Mouse (Mus musculus) myocyte (in vitro differentiated cells): ENCODE data around the gene Psmc3ip. TPM values are rescaled to one million over a fixed set of nuclear protein-coding genes. Genes with fewer than 3 reads are reported as not detected.
A peak's percentile ranks its signal among the peaks of the same experiment; 100 is the strongest.

Experiments
- H3K27me3 ChIP-seq: one replicate; pipeline ENCODE4 v1.6.1; 2011; ENCODE audit not compliant: control insufficient read depth, insufficient read depth, insufficient read length
- H3K36me3 ChIP-seq: one replicate; pipeline ENCODE4 v1.6.1; 2011; ENCODE audit not compliant: control insufficient read depth, insufficient read depth
- H3K4me2 ChIP-seq: one replicate; pipeline ENCODE4 v1.6.1; 2011; ENCODE audit warnings: low read depth, control low read depth
- H3K4me3 ChIP-seq: one replicate; pipeline ENCODE4 v1.5.1; 2011; ENCODE audit warnings: mild to moderate bottlenecking, control low read depth, moderate library complexity
- H3K79me2 ChIP-seq: one replicate; pipeline ENCODE4 v1.6.1; 2011; ENCODE audit not compliant: control insufficient read depth, insufficient read depth
- H3ac ChIP-seq: one replicate; pipeline ENCODE4 v1.6.1; 2011; ENCODE audit not compliant: control insufficient read depth, insufficient read length
- CEBPB ChIP-seq: IDR thresholded peaks from 2 replicates; pipeline ENCODE4 v1.6.1; 2011; ENCODE audit warnings: mild to moderate bottlenecking, moderate library complexity; ENCODE audit not compliant: poor library complexity, insufficient read depth, severe bottlenecking
- E2F4 ChIP-seq: IDR thresholded peaks from one replicate; pipeline ENCODE4 v1.6.1; 2011; ENCODE audit warnings: mild to moderate bottlenecking, control low read depth, moderate library complexity; ENCODE audit not compliant: insufficient read depth
- MAX ChIP-seq: IDR thresholded peaks from one replicate; pipeline ENCODE4 v1.6.1; 2011; ENCODE audit warnings: low read depth, mild to moderate bottlenecking, control low read depth
- MYOD1 ChIP-seq, 3 experiments: IDR thresholded peaks; one replicate each; pipeline ENCODE4 v1.6.1; 2011; ENCODE audit warnings: control low read depth in 2 of 3, low read depth in 2 of 3, mild to moderate bottlenecking in 2 of 3, moderate library complexity in 1 of 3; ENCODE audit not compliant: insufficient read length in 2 of 3, control insufficient read depth in 1 of 3
- MYOG ChIP-seq, 3 experiments: IDR thresholded peaks; one replicate each; pipeline ENCODE4 v1.6.1; 2011; ENCODE audit warnings: control low read depth in 2 of 3, low read depth in 2 of 3, mild to moderate bottlenecking in 2 of 3; ENCODE audit not compliant: insufficient read length in 2 of 3, control insufficient read depth in 1 of 3, insufficient read depth in 1 of 3
- POLR2A ChIP-seq: IDR thresholded peaks from one replicate; pipeline ENCODE4 v1.6.1; 2011; ENCODE audit warnings: low read depth, mild to moderate bottlenecking, control low read depth, moderate library complexity; ENCODE audit not compliant: insufficient read length
- POLR2AphosphoS2 ChIP-seq: IDR thresholded peaks from one replicate; pipeline ENCODE4 v1.6.1; 2011; ENCODE audit warnings: low read depth, control low read depth; ENCODE audit not compliant: insufficient read length
- REST ChIP-seq: IDR thresholded peaks from one replicate; pipeline ENCODE4 v1.6.1; 2011; ENCODE audit warnings: mild to moderate bottlenecking, control low read depth, moderate library complexity; ENCODE audit not compliant: insufficient read depth, insufficient read length
- SRF ChIP-seq: IDR thresholded peaks from one replicate; pipeline ENCODE4 v1.6.1; 2011; ENCODE audit warnings: low read depth; ENCODE audit not compliant: control insufficient read depth, insufficient read length
- TCF12 ChIP-seq: IDR thresholded peaks from one replicate; pipeline ENCODE4 v1.6.1; 2011; ENCODE audit warnings: mild to moderate bottlenecking, control low read depth; ENCODE audit not compliant: poor library complexity, insufficient read depth, severe bottlenecking
- TCF3 ChIP-seq: IDR thresholded peaks from one replicate; pipeline ENCODE4 v1.6.1; 2011; ENCODE audit warnings: low read depth, control low read depth; ENCODE audit not compliant: insufficient read length
- USF1 ChIP-seq: IDR thresholded peaks from one replicate; pipeline ENCODE4 v1.6.1; 2011; ENCODE audit warnings: low read depth, mild to moderate bottlenecking, control low read depth, moderate library complexity
- polyA plus RNA-seq: library from polyadenylated mRNA; unstranded; fragments of >200 nt; fragmentation: generic; extraction: Trizol; gene quantifications from one replicate; pipeline ENCODE4 v1.2.1, GENCODE M21; 2012; ENCODE audit warnings: missing spikeins

Gene Psmc3ip
- polyA plus RNA-seq, 1 experiment: 7.1 TPM

DNA sequence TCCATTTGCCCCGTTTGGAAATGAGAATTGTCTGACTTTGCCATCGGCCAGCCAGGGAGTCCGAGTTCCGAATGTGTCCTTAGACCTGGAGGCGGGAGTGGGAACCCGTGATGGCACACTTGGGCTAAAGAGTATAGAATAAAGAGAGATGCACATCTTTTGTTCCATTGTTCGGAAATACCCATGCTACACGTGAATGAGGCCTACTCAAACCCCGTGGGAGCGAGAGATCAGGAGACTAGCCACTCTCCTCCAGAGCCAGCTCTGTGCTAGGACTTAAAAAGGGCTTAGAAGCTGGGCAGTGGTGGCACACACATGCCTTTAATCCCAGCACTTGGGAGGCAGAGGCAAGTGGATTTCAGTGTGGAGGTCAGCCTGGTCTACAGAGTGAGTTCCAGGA, 35.8 kb downstream of the Psmc3ip start:
- no peak for TF ChIP-seq MYOD1 (IDR thresholded peaks at IDR 0.05; ENCODE audit: control insufficient read depth in 1 of 3, insufficient read length in 2 of 3, low read depth in 2 of 3)
- TF ChIP-seq POLR2A: no peak
- no peak for TF ChIP-seq TCF12
- TF ChIP-seq TCF3: no peak
- TF ChIP-seq USF1: no peak
- TF ChIP-seq CEBPB: no peak
- no peak for TF ChIP-seq MYOG (IDR thresholded peaks at IDR 0.05; ENCODE audit: control insufficient read depth in 1 of 3, insufficient read depth in 1 of 3, insufficient read length in 2 of 3, low read depth in 2 of 3)
- no peak for TF ChIP-seq REST
- Histone ChIP-seq H3K4me2 (no peak overlapping the region), H3K4me3 (no peak overlapping the region), H3K79me2 (no peaks in the 10 kb centered on the region), H3K36me3 (no peaks in the 10 kb centered on the region), H3ac (no peak overlapping the region), H3K27me3 (no peaks in the 10 kb centered on the region)

DNA sequence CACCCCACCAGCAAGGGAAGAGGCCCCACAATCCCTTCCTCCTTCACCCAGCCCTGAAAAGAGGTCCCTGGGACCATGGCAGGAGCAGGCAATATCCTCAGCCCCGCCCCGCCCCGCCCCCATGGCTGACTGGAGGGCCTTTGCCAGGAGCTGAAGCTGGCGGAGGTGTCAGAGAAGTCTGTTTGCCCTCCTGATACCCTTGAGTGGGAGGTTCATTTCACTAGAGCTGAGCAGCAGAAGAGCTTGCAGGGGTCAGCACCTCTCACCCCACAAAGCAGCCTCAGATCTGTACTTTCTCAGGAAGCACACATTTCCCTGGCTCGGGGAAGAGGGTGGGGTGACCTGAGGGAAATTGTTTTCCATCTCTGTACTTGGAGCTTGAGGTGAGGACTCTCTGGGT, 36.5 kb downstream of the Psmc3ip start:
- TF ChIP-seq POLR2A (no peak), USF1 (no peak), MYOG (IDR thresholded peaks at IDR 0.05; ENCODE audit: control insufficient read depth in 1 of 3, insufficient read depth in 1 of 3, insufficient read length in 2 of 3, low read depth in 2 of 3) (no peak)
- H3K4me3 ChIP-seq: no peak overlapping the region

GRCm38 (mm10) chr11:101057860-101058259, 37.4 kb downstream of the Psmc3ip start:
- peaks cover 8% of the 10 kb centered on the region for H3K36me3 ChIP-seq
- no peaks in the 10 kb centered on the region for H3K27me3 ChIP-seq
- no peaks in the 10 kb centered on the region for H3K79me2 ChIP-seq
- H3ac ChIP-seq: no peak overlapping the region
- H3K4me3 ChIP-seq: no peak overlapping the region
- no peak overlapping the region for H3K4me2 ChIP-seq
- TF ChIP-seq MYOG (IDR thresholded peaks at IDR 0.05; ENCODE audit: control insufficient read depth in 1 of 3, insufficient read depth in 1 of 3, insufficient read length in 2 of 3, low read depth in 2 of 3) (no peak), MYOD1 (IDR thresholded peaks at IDR 0.05; ENCODE audit: control insufficient read depth in 1 of 3, insufficient read length in 2 of 3, low read depth in 2 of 3) (peak; percentile 36 to 49 (median 41)), MAX (no peak), TCF12 (no peak), USF1 (no peak), TCF3 (no peak)

More for the DNA sequence above, 36.5 kb downstream of the Psmc3ip start:
- H3K79me2 ChIP-seq: no peaks in the 10 kb centered on the region
- no peak overlapping the region for H3K4me2 ChIP-seq
- no peaks in the 10 kb centered on the region for H3K27me3 ChIP-seq
- H3ac ChIP-seq: no peak overlapping the region
- H3K36me3 ChIP-seq: peaks cover 7% of the 10 kb centered on the region

DNA sequence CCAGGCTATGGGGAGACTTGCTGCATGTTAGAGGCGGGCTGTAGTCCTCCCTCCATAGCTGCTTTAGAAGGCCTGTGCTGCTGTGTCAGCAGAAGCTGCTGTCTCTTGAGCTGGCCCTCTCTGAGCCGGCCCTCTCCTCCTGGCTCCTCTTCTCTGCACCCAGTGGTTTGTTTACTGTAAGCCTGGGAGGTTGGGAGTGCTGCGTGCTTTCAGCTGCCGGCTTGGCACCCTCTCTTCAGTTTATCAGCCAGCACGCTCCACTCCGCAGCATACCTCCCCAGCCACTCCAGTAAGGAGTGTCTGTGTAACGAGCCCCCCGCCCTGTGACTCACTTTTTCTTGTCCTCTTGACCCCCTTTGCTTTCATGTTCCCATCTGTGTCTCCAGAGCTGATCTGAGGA, 38.4 kb downstream of the Psmc3ip start:
- peaks cover 8% of the 10 kb centered on the region for H3K36me3 ChIP-seq

DNA sequence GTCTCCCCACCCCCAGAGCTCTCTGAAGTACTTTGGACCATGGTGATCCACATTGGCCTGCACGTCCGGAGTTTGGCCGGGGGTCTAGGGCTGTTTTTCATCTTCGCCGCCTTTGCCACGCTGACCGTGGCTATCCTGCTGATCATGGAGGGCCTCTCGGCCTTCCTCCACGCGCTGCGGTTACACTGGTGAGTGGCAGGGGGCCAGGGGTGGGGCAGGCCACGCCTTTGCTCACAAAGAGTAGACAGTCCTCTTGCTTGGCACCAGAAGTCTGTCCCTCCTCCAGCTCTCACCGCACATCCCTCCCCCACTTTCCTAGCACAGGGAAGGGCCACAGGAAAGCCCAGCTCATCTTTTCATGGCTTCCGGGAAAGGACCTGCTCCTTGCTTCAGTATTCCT, 39.8 kb downstream of the Psmc3ip start:
- TF ChIP-seq TCF12 (no peak), MYOD1 (IDR thresholded peaks at IDR 0.05; ENCODE audit: control insufficient read depth in 1 of 3, insufficient read length in 2 of 3, low read depth in 2 of 3) (no peak), MAX (no peak), TCF3 (no peak), SRF (no peak), USF1 (no peak), CEBPB (no peak), POLR2AphosphoS2 (no peak), POLR2A (no peak), E2F4 (no peak), REST (no peak), MYOG (IDR thresholded peaks at IDR 0.05; ENCODE audit: control insufficient read depth in 1 of 3, insufficient read depth in 1 of 3, insufficient read length in 2 of 3, low read depth in 2 of 3) (no peak)
- Histone ChIP-seq H3K27me3 (no peaks in the 10 kb centered on the region), H3K4me2 (no peak overlapping the region), H3K79me2 (no peaks in the 10 kb centered on the region), H3K36me3 (peaks cover 8% of the 10 kb centered on the region), H3K4me3 (no peak overlapping the region), H3ac (no peak overlapping the region)

More for the DNA sequence above, 38.4 kb downstream of the Psmc3ip start:
- no peaks in the 10 kb centered on the region for H3K79me2 ChIP-seq
- H3K4me2 ChIP-seq: no peak overlapping the region
- no peaks in the 10 kb centered on the region for H3K27me3 ChIP-seq
- TF ChIP-seq MYOG (IDR thresholded peaks at IDR 0.05; ENCODE audit: control insufficient read depth in 1 of 3, insufficient read depth in 1 of 3, insufficient read length in 2 of 3, low read depth in 2 of 3): peak in 1 of 3 experiments; percentile 46
- TF ChIP-seq MYOD1 (IDR thresholded peaks at IDR 0.05; ENCODE audit: control insufficient read depth in 1 of 3, insufficient read length in 2 of 3, low read depth in 2 of 3): peak in 1 of 3 experiments; percentile 40
- TF ChIP-seq POLR2AphosphoS2: no peak
- H3K4me3 ChIP-seq: no peak overlapping the region
- H3ac ChIP-seq: no peak overlapping the region

DNA sequence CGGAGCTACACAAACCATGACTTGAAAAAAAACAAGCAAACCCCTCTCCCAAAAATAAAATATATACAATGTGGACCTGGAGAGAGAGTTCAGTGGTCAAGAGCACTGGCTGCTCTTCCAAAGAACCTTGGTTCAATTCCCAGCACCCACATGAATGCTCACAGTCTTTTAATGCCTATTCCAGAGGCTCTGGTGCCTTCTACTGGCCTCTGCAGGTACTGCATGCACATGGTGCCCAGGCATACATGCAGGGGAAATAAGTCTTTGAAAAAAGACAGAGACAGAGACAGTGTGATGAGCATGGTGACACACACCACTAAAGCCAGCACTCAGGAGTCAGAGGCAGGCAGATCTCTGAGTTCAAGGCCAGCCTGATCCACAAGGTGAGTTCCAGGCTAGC, 41.3 kb downstream of the Psmc3ip start:
- TF ChIP-seq SRF (no peak), TCF3 (no peak), MAX (no peak), POLR2AphosphoS2 (no peak), MYOG (IDR thresholded peaks at IDR 0.05; ENCODE audit: control insufficient read depth in 1 of 3, insufficient read depth in 1 of 3, insufficient read length in 2 of 3, low read depth in 2 of 3) (no peak), MYOD1 (IDR thresholded peaks at IDR 0.05; ENCODE audit: control insufficient read depth in 1 of 3, insufficient read length in 2 of 3, low read depth in 2 of 3) (no peak), REST (no peak), E2F4 (no peak), TCF12 (no peak), CEBPB (no peak), POLR2A (no peak), USF1 (no peak)
- H3K4me2 ChIP-seq: no peak overlapping the region
- peaks cover 17% of the 10 kb centered on the region for H3K36me3 ChIP-seq
- H3K79me2 ChIP-seq: no peaks in the 10 kb centered on the region
- no peak overlapping the region for H3K4me3 ChIP-seq
- no peaks in the 10 kb centered on the region for H3K27me3 ChIP-seq
- H3ac ChIP-seq: no peak overlapping the region
